Mouse (Mus musculus): ENCODE measurements around the gene Elf1.

GRCm38 (mm10) chr14:79586499-79587138 lies 105.6 kb downstream of the Elf1 start:
- TF ChIP-seq EP300 (IDR thresholded peaks at IDR 0.05) (peak; percentile 43; the same call in 1 of the 2 replicates), CTCF (IDR thresholded peaks at IDR 0.05) (no peak)

Data from lung, postnatal 0 days (tissue).